Mouse (Mus musculus): Measurements from ENCODE around the gene Lsm2.
"Not testable (repeated sequence)": the region's sequence is repeated elsewhere in the genome, so short reads cannot be mapped to it uniquely, and the experiment has no call there.

Lsm2 gene

GRCm38 (mm10) chr17:34957291-34957690 lies 24.4 kb upstream of the Lsm2 start:
- not testable (repeated sequence) for DNase-seq

- DNase-seq: not testable (repeated sequence)
These were observed 23.7 kb upstream of the Lsm2 start for GRCm38 (mm10) chr17:34957966-34958365.

DNA sequence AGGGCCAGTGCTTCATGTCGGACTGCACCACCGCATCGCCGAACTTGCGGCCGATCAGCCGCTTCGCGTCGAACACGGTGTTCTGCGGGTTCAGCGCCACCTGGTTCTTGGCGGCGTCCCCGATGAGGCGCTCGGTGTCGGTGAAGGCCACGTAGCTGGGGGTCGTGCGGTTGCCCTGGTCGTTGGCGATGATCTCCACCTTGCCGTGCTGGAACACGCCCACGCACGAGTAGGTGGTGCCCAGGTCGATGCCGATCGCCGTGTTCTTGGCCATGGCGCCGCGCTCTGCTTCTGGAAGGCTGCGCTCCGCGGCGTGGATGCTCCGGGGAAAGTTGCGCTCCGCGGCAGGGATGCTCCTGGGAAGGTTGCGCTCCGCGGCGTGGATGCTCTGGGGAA lies 22.9 kb upstream of the Lsm2 start:
- not testable (repeated sequence) for DNase-seq

- peak; percentile 80 for DNase-seq
These were observed 22.4 kb upstream of the Lsm2 start, which contains the start of gene Hspa1b for GRCm38 (mm10) chr17:34959130-34959778. Gene Hspa1b, minus strand, starts transcription at chr17:34959238.

DNA sequence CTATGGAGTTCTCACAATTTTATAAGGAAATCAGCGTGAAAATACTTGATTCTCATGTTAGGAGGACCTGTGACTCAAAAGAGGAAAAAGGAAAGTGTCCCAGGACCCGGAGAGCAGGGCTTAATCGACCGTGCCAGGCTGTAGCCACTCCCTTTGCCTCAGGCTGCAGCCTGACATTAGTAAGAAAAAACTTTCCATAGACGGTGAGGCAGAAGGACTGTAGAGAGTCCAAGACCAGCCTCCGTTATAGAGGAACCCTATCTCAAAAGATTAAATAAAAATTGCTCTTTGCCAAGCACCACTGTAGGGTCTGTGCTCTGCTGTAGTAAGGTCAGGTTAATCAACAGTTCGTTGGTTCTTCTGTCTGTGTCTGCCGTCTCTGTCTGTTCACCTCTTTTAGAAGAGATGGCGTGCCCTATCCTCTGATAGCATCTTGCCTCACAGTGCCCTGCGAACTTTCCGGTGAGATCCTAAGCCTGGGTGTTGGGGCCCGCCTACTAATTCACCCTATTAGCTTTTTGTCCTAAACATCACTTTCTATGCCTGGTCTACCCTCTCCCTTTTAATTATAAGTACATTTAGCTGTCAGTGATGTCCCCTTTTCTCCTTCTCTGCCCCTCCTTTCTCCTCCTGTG lies 21.7 kb upstream of the Lsm2 start:
- DNase-seq: no peak

DNA sequence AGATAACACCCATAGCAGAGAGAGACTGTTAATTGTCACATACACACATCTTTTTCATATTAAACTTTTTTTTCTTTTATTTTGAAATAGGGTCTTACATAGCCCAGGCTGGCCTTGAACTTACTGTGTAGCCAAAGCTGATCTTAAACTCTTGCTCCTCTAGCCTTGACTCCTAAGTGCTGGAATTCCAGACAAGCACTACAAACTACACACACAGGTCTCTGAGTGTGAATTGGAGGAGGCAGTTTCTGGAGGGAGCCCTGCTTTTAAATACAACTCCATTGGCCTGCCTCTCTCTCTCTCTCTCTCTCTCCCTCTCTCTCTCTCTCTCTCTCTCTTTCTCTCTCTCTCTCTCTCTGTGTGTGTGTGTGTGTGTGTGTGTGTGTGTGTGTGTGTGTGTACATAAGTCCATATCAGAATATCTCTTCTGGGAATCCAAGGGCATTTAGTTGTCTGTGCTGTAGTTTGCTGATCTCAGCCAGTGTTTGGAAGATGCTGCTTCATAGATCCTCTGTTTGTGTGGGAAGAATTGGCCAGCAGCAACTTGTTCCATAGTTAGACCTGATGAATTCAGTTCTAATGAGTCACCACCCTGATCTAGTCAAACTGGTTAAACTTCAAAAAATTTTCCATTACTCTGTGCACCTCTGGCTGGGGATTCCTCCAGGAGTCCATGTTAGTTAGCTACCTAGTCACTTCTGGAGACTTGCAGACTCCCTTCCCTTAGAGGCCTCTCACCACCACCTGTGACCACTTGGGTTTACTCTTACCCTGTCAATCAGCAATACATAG lies 20.8 kb upstream of the Lsm2 start:
- no peak for DNase-seq

DNA sequence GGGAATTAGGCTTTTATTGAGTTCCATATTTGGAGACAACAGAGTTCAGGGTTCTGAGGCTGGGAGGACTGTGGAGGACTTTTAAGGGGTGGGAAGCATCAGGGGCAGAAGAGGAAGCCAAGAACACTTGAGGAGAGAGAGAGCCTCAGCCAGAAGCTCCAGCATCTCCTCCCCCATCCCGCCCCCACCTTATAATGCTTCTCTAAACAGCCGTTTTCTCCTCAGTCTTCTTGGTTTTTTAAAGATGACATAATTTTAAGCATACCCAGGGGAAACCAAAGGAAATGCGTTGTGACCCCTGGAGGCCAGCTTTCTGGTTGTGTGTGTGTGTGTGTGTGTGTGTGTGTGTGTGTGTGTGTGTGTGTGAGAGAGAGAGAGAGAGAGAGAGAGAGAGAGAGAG lies 19.5 kb upstream of the Lsm2 start:
- DNase-seq: no peak

DNA sequence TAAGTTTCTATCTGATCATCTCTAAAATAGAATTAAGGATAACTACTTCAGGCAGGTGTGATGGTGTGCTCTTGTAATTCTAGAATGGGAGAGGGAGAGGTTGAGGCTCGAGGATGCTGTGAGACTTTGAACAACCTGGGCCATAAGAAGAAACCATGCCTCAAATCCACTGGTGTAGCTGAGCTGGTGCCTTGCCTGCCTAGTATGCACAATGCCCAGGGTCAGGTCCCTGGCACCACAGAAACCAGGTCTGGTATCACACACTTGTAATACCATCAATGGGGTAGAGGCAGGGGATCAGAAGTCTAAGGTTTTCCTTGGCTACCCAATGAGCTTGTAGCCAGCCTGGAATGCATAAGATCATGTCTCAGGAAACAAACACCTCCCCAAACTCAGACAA lies 18.8 kb upstream of the Lsm2 start:
- DNase-seq: no peak

DNA sequence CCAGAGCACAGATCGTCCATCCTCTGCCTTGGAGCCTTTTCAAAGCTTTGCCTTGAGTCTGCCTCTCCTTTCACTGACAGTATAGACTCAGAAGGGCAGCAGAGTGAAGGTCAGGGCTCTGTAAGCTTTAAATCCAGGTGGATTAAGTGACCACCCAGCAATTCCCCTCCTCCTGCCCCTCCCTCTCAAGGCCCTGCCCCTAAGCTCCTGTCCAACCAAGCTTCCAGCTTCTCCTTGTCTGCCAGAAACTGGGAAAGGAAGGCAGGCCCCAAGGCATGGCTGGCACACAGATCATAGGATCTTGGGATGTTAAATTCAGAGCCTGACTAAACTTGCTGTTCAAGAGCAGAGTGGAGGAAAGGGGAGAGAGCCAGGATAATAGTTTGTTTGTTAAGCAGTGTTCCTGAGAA lies 17.0 kb upstream of the Lsm2 start:
- DNase-seq: no peak

DNA sequence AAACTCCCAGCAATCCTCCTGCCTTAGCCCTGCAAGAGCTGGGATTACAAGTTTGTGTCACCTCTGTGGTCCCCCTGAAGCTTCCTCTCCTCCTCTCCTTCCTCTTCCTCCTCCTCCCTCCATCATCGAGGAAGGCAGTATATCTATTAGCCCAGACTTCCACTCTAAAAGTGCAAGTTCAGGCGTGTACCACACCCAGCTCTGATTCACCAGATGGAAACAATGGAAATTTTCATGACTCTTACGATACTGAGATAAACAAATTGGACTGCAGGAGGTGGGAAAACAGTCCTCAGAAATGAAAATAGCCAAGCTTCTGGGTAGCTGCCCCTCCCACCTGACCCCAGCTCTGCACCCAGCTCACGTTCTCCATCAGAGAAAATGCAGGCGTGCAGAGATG lies 16.0 kb upstream of the Lsm2 start:
- DNase-seq: no peak

GRCm38 (mm10) chr17:34969822-34970221 lies 11.8 kb upstream of the Lsm2 start, which contains the start of gene Gm20481:
Gene Gm20481, plus strand, starts transcription at chr17:34969912.
- not testable (repeated sequence) for DNase-seq

- DNase-seq: not testable (repeated sequence)
These were observed 10.8 kb upstream of the Lsm2 start for GRCm38 (mm10) chr17:34970850-34971249.

DNA sequence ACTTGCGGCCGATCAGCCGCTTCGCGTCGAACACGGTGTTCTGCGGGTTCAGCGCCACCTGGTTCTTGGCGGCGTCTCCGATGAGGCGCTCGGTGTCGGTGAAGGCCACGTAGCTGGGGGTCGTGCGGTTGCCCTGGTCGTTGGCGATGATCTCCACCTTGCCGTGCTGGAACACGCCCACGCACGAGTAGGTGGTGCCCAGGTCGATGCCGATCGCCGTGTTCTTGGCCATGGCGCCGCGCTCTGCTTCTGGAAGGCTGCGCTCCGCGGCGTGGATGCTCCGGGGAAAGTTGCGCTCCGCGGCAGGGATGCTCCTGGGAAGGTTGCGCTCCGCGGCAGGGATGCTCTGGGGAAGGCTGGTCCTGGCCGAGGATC lies 10.0 kb upstream of the Lsm2 start:
- not testable (repeated sequence) for DNase-seq

GRCm38 (mm10) chr17:34972069-34972749 lies 9.5 kb upstream of the Lsm2 start, which contains the start of the genes Hspa1a and Hspa1l:
Gene Hspa1a, minus strand, starts transcription at chr17:34972156.
Gene Hspa1l, plus strand, starts transcription at chr17:34972703.
- DNase-seq: peak; percentile 62

DNA sequence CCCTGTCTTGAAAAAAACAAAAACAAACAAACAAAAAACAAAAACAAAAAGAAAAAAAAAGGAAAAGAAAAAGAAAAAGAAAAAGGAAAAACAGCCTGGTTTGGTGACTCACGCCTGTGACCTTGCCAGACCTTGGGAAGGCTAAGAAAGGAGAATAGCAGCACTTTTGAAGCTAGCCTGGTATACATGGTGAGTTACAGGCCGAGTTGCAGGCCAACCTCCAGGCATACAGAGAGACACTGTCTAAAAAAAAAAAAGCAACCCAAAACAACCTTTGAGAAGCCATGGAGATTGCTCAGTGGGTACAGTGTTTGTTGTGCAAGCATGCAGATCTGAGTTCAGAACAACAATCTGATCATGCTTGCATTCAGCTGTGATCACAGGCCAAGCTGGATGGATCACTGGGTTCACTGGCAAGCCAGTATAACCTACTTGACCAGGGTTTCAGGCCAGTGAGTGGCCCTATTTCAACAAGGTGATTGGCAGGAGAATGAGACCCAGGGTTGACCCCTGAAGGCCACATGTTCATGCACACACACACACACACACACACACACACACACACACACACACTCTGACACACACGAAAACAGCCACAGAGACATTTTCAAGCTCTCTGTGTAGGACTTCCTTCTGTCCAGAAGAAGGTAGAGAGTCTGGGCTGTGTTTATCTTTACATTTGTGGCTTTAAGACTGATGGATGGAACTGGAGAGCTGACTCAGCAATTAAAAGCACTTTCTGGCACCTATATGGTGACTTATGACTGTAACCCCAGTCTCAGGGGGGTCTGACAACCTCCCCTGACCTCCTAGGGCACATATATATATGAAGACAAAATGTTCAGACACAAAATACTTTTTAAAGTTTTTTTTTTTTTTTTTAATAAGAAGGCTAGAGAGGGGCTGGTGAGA lies 5.8 kb upstream of the Lsm2 start:
- DNase-seq: no peak

DNA sequence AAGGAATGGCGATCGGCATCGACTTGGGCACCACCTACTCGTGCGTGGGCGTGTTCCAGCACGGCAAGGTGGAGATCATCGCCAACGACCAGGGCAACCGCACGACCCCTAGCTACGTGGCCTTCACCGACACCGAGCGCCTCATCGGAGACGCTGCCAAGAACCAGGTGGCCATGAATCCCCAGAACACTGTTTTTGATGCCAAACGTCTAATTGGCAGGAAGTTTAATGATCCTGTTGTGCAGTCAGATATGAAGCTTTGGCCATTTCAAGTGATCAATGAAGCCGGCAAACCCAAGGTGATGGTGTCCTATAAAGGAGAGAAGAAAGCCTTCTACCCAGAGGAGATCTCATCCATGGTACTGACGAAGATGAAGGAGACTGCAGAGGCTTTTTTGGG lies 4.7 kb upstream of the Lsm2 start:
- no peak for DNase-seq

- DNase-seq: no peak
These were observed 3.4 kb upstream of the Lsm2 start for GRCm38 (mm10) chr17:34978239-34978638.

GRCm38 (mm10) chr17:34979631-34980030 lies 2.0 kb upstream of the Lsm2 start:
- DNase-seq: no peak

DNA sequence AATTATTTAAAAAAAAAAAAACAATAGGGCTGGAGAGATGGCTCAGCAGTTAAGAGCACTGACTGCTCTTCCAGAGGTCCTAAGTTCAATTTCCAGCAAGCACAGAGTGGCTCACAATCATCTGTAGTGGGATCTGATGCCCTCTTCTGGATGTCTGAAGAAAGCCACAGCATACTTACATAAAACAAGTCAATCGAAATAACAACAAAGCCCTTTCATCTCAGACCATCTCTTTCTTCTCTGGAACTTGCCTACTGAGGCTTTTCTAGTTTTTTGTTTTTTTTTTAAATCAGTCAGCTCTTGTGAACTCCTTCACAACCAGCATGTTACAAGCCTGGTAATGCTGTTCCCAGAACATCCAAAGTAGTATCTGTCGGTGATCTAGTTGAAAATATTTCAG lies 1.0 kb upstream of the Lsm2 start:
- DNase-seq: peak; percentile 43

DNA sequence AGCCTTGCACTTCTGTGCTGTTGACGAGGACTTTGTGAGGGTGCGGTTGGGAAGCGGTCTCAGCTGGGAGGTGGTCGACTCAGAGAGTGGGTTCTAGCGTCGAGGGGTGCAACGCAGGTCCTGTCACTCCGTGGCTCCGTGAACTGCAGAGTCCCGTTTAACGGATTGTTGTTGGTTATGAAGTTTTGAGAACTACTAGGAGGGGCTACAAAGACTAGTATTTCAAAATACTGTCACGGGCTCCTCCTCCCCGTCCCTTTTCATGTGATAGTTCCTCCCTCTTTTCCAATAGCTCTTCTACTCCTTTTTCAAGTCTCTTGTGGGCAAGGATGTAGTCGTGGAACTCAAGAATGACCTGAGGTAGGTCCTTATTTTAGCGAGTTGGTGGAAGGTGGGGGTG lies 666 bp downstream of the Lsm2 start:
- no peak for DNase-seq

- DNase-seq: no peak
These were observed 2.6 kb downstream of the Lsm2 start for GRCm38 (mm10) chr17:34984218-34984617.

DNA sequence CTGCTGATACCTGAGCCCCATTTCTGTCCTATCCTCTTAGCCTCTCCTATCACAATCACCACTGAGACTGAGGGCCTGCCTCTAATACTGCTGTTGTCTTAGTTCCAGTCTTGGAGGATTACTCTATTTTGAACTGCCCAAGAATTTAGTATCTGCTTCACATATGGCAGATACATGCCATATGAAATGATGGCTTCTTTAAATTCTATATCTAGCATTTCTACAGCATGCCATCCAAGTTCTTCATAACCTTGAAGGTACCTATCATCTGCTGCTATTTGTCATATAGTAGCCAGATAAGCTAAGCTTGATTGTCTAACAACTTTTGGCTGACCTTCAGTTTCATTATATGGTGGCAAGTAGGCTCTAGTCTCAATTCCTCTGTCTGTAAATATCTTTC lies 13.1 kb downstream of the Lsm2 start:
- DNase-seq: no peak

All from thymus, postnatal 25 days (tissue).